Mouse (Mus musculus) C2C12 (cell line): ENCODE data around the gene Spag16.

Experiments
- CTCF ChIP-seq: IDR thresholded peaks from one replicate; pipeline ENCODE4 v1.5.1; 2011; ENCODE audit not compliant: control insufficient read depth, insufficient read depth, insufficient read length
- MYOG ChIP-seq: IDR thresholded peaks from one replicate; pipeline ENCODE4 v1.6.1; 2011; ENCODE audit not compliant: control insufficient read depth, insufficient read length; ENCODE audit errors: extremely low read depth
- USF1 ChIP-seq: IDR thresholded peaks from one replicate; pipeline ENCODE4 v1.6.1; 2011; ENCODE audit warnings: low read depth, mild to moderate bottlenecking, control low read depth, moderate library complexity

- no peak for TF ChIP-seq CTCF
- TF ChIP-seq USF1: no peak
- no peak for TF ChIP-seq MYOG
Measured at GRCm38 (mm10) chr1:70551839-70552238, 725.1 kb downstream of the Spag16 start.
